In the genomic region with DNA sequence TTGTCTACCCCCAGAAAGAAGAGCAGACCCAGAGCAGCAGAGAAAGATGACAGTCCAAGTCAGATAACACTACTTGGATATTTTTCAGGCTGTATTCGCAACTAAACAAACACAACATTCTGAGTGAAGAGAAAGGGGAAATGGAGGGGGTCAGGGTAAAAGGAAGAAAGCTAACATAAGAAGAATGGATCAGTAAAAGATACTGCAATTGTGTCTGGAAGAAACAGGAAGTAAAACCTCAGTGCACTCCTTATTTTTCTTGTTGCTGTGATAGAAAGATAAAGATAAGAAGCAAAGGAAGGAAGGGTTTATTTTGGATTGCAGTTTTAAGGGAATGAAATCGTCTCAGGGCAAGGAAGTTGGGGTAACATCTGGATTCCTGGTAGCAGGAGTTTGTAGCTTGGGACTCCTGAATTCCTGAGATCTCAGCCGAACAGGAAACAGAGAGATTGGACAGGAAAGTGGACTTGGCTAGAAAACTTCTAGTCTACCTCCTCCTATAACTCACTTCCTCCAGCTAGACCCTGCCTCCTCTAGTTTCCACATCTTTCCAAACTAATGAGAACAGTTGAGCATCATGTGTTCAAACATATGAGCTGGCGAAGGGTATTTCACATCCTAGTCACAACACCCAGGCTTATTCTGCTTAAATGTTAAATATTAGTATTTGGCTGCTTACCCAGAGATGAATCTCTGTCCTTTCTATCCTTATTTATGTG, we compare ENCODE assay signal across 17 mouse cellular contexts. TPM values are rescaled to one million over a fixed set of nuclear protein-coding genes. Genes with fewer than 3 reads are reported as not detected.
A peak's percentile ranks its signal among the peaks of the same experiment; 100 is the strongest.
DNase-seq lines count a peak whose midpoint lies in the region; ATAC-seq and TF ChIP-seq lines count a peak whose summit lies in the region.
"Had no signal": no experiment of that assay in that cellular context is flagged by ENCODE, and none has a peak within 500 bp of the region (broad histone marks: within the 10 kb centered on the region; RNA-seq: fewer than 3 reads in every experiment).

No protein-coding gene starts in this region.

- no peak for ATAC-seq in heart, postnatal 0 days (ENCODE audit: insufficient read depth, low read depth)
- ATAC-seq in stomach, embryonic 14.5 days (ENCODE audit: insufficient number of reproducible peaks, insufficient read depth, low FRiP score, low read depth): no peak; the same call in 1 of the 2 replicates
- ATAC-seq in stomach, postnatal 0 days (ENCODE audit: low FRiP score, low TSS enrichment): no peak; the same call in 1 of the 2 replicates
- no peak; the same call in 1 of the 2 replicates for ATAC-seq in limb, embryonic 14.5 days (ENCODE audit: low FRiP score, low read depth)
- ATAC-seq: liver, postnatal 0 days; midbrain, embryonic 13.5 days had no signal

- H3K36me3 ChIP-seq in heart, postnatal 0 days (replicated peaks; ENCODE audit: control insufficient read depth, insufficient read depth, low read length): no peaks in the 10 kb centered on the region
- H3K36me3 ChIP-seq in stomach, embryonic 14.5 days (ENCODE audit: control insufficient read depth, insufficient read depth, low read length): no peaks in the 10 kb centered on the region
- no peaks in the 10 kb centered on the region for H3K36me3 ChIP-seq in stomach, postnatal 0 days (ENCODE audit: control insufficient read depth, insufficient read depth, low read length)
- H3K36me3 ChIP-seq in limb, embryonic 14.5 days (ENCODE audit: control insufficient read depth, insufficient read depth, low read length): no peaks in the 10 kb centered on the region
- H3K36me3 ChIP-seq: forebrain, embryonic 10.5 days; hindbrain, embryonic 10.5 days; midbrain, embryonic 13.5 days had no signal

- DNase-seq in heart, postnatal 0 days (ENCODE audit: low spot score): no peak
- DNase-seq in heart, postnatal 25 days (ENCODE audit: low spot score): no peak
- DNase-seq in stomach, postnatal 0 days (ENCODE audit: low spot score): no peak
- no peak for DNase-seq in limb, embryonic 14.5 days (ENCODE audit: low spot score)
- no peak for DNase-seq in right cerebral cortex, postnatal 25 days
- no peak for DNase-seq in gastrocnemius, postnatal 14 days
- DNase-seq: cerebellum, postnatal 25 days; kidney, adult 2 months; liver, postnatal 0 days; right cerebral cortex, postnatal 4 days; thymus, adult 18-20 months had no signal

- no peak overlapping the region for H3K9ac ChIP-seq in heart, postnatal 0 days (replicated peaks; ENCODE audit: low read depth, low read length)
- no peak overlapping the region for H3K9ac ChIP-seq in stomach, embryonic 14.5 days (replicated peaks; ENCODE audit: low read depth, low read length)
- H3K9ac ChIP-seq in stomach, postnatal 0 days (ENCODE audit: low read length): no peak overlapping the region
- no peak overlapping the region for H3K9ac ChIP-seq in limb, embryonic 14.5 days (ENCODE audit: low read depth, low read length, severe bottlenecking)
- H3K9ac ChIP-seq: liver, postnatal 0 days; midbrain, embryonic 13.5 days had no signal

- no peaks in the 10 kb centered on the region for H3K4me1 ChIP-seq in heart, postnatal 0 days (ENCODE audit: control insufficient read depth, insufficient read depth)
- no peaks in the 10 kb centered on the region for H3K4me1 ChIP-seq in stomach, embryonic 14.5 days (ENCODE audit: control insufficient read depth, insufficient read depth, low read length)
- H3K4me1 ChIP-seq in stomach, postnatal 0 days (replicated peaks; ENCODE audit: control insufficient read depth, insufficient read depth): no peaks in the 10 kb centered on the region
- H3K4me1 ChIP-seq in limb, embryonic 14.5 days (ENCODE audit: control insufficient read depth, insufficient read depth, low read length): peaks cover 17% of the 10 kb centered on the region
- H3K4me1 ChIP-seq: forebrain, embryonic 10.5 days; hindbrain, embryonic 10.5 days; midbrain, embryonic 13.5 days had no signal

- TF ChIP-seq POLR2A in limb, embryonic 14.5 days (IDR thresholded peaks at IDR 0.05; ENCODE audit: borderline replicate concordance, extremely low read depth, insufficient read depth, insufficient read length): no peak

- peak overlapping the region; percentile 25; the same call in 1 of the 2 replicates for H3K27ac ChIP-seq in heart, postnatal 0 days (ENCODE audit: low read depth)
- H3K27ac ChIP-seq in stomach, embryonic 14.5 days (ENCODE audit: low read length): peak overlapping the region; percentile 52; the same call in 1 of the 2 replicates
- H3K27ac ChIP-seq in stomach, postnatal 0 days (replicated peaks): no peak overlapping the region
- peak overlapping the region; percentile 71 for H3K27ac ChIP-seq in limb, embryonic 14.5 days (replicated peaks; ENCODE audit: low read depth, low read length)
- H3K27ac ChIP-seq: forebrain, embryonic 10.5 days; hindbrain, embryonic 10.5 days; left cerebral cortex, adult 2 months; macrophage; midbrain, embryonic 13.5 days had no signal

- intact Hi-C loops in heart, postnatal 25 days (cut with DNase I): no loop called here
- intact Hi-C loops in gastrocnemius, postnatal 14 days (cut with DNase I; ENCODE audit: low total_unique reads): no loop called here

- H3K9me3 ChIP-seq in heart, postnatal 0 days (replicated peaks; ENCODE audit: control insufficient read depth, low read length): no peaks in the 10 kb centered on the region
- H3K9me3 ChIP-seq in stomach, embryonic 14.5 days (ENCODE audit: control insufficient read depth, low read depth, low read length): no peaks in the 10 kb centered on the region
- H3K9me3 ChIP-seq in stomach, postnatal 0 days (ENCODE audit: control insufficient read depth, low read length): no peaks in the 10 kb centered on the region
- no peaks in the 10 kb centered on the region for H3K9me3 ChIP-seq in limb, embryonic 14.5 days (ENCODE audit: control insufficient read depth, low read length)
- H3K9me3 ChIP-seq: forebrain, embryonic 10.5 days; hindbrain, embryonic 10.5 days; midbrain, embryonic 13.5 days had no signal

- no peak overlapping the region for H3K4me2 ChIP-seq in heart, postnatal 0 days (ENCODE audit: low read depth, low read length)
- no peak overlapping the region for H3K4me2 ChIP-seq in stomach, embryonic 14.5 days (replicated peaks; ENCODE audit: low read depth, low read length)
- no peak overlapping the region for H3K4me2 ChIP-seq in stomach, postnatal 0 days (replicated peaks; ENCODE audit: low read depth)
- H3K4me2 ChIP-seq in limb, embryonic 14.5 days (replicated peaks; ENCODE audit: low read depth, low read length, severe bottlenecking): no peak overlapping the region
- H3K4me2 ChIP-seq: midbrain, embryonic 13.5 days had no signal

- 38% methylated on average over 4 of the region's 4 CpGs for WGBS in heart, postnatal 0 days
- 58% methylated on average over 4 of the region's 4 CpGs for WGBS in stomach, embryonic 14.5 days
- WGBS in stomach, postnatal 0 days: 45% methylated on average over 4 of the region's 4 CpGs
- WGBS in limb, embryonic 14.5 days: 45% methylated on average over 4 of the region's 4 CpGs

- H3K4me3 ChIP-seq in heart, postnatal 0 days (ENCODE audit: low read depth, low read length): no peak overlapping the region
- no peak overlapping the region for H3K4me3 ChIP-seq in stomach, embryonic 14.5 days (ENCODE audit: low read depth, low read length)
- H3K4me3 ChIP-seq in stomach, postnatal 0 days (ENCODE audit: low read depth, low read length): no peak overlapping the region
- no peak overlapping the region for H3K4me3 ChIP-seq in limb, embryonic 14.5 days (replicated peaks; ENCODE audit: low read length)
- H3K4me3 ChIP-seq: forebrain, embryonic 10.5 days; hindbrain, embryonic 10.5 days; left cerebral cortex, adult 2 months; midbrain, embryonic 13.5 days had no signal

- TF ChIP-seq CTCF in heart, postnatal 0 days (IDR thresholded peaks at IDR 0.05; ENCODE audit: low read depth): no peak
- no peak for TF ChIP-seq CTCF in stomach, postnatal 0 days (IDR thresholded peaks at IDR 0.05; ENCODE audit: low read depth)

- no peaks in the 10 kb centered on the region for H3K27me3 ChIP-seq in heart, postnatal 0 days (ENCODE audit: control insufficient read depth, insufficient read depth, low read length)
- H3K27me3 ChIP-seq in stomach, embryonic 14.5 days (ENCODE audit: control insufficient read depth, insufficient read depth, low read length): no peaks in the 10 kb centered on the region
- no peaks in the 10 kb centered on the region for H3K27me3 ChIP-seq in stomach, postnatal 0 days (ENCODE audit: control insufficient read depth, insufficient read depth, low read length)
- no peaks in the 10 kb centered on the region for H3K27me3 ChIP-seq in limb, embryonic 14.5 days (ENCODE audit: control insufficient read depth, insufficient read depth, low read length)

- TF ChIP-seq EP300 in heart, postnatal 0 days (IDR thresholded peaks at IDR 0.05; ENCODE audit: low read depth): 0 out of 2 replicates have a peak, but pooled peaks have one; percentile 24
- TF ChIP-seq EP300 in stomach, postnatal 0 days (optimal IDR thresholded peaks at IDR 0.05): no peak

RNA-seq across cellular contexts. Expression of gene Tmem164, which starts 16.3 kb away (rescaled TPM):
- total RNA-seq in heart, postnatal 0 days (2014; rRNA removed; ENCODE audit: low replicate concordance): 127 and 144 TPM in 2 replicates
- 48.2 and 57.0 TPM in 2 replicates for polyA plus RNA-seq in heart, postnatal 0 days (2015; fragmentation: Nextera tagmentation; extraction: Ambion mirVana)
- total RNA-seq in heart, postnatal 25 days (2021): 10 to 100 TPM; 22.8 to 39.9 TPM
- polyA plus RNA-seq in stomach, embryonic 14.5 days (2014; fragmentation: Nextera tagmentation; extraction: Ambion mirVana): 39.5 and 42.9 TPM in 2 replicates
- 29.9 and 32.4 TPM in 2 replicates for polyA plus RNA-seq in stomach, postnatal 0 days (2015; fragmentation: Nextera tagmentation; extraction: Ambion mirVana)
- polyA plus RNA-seq in limb, embryonic 14.5 days (2012; rRNA removed): 62.2 and 71.4 TPM in 2 replicates
- polyA plus RNA-seq in limb, embryonic 14.5 days (2014; fragmentation: Nextera tagmentation; extraction: Ambion mirVana): 40.1 and 48.1 TPM in 2 replicates
- total RNA-seq in gastrocnemius, postnatal 14 days (2021): 1 to 10 TPM; 4.8 to 5.6 TPM
